Mouse (Mus musculus): ENCODE results near the gene Fbxo28. TPM values are rescaled to one million over a fixed set of nuclear protein-coding genes. Genes with fewer than 3 reads are reported as not detected.

Gene Fbxo28
- 7.3 and 10.4 TPM in 2 replicates for polyA plus RNA-seq (2012; rRNA removed)

DNA sequence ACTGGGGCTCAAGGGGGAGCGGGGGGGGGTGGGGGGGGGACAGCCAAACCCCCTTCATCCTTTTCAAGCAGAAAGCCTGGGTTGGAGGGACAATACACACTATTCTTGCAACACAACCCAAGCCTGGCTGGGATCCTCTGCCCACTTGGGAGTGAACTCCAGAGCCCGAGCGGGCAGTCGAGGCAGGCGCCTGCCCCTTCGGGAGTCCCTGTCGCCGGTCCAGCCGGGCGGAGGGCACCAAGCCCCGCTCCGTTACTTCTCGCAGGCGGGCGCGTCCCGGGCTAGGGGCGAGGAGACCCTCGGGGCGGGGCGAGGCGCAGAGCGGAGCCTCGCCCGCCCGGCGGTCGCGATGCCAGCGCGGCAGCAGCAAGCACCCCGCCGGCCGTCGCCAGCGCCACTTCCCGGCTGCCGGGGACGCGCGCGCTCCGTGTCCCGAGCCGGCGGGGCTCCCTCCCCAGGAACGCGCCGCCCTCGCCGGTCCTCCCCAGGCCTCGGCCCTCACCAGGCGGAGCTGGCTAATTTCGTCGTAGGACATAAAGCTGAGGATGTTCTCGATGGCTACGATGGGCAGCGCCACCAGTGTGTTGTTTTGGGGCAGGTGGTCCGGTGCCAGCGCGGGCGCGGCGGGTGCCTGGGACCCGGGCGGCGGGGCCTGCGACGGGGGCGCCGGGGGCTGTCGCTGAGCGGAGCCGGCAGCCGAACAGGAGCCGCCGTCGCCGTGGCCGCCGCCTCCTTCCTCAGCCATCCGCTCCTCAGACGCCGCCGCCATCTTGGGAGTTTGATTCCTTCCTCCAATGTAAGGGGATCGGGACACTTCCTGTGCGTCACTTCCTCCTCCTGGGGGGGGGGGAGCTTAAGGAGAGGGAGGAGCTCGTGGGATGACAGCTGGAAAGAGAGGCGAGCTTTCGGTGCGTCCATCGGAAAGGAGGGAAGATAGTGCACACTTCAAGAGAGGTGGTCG, at the start of gene Fbxo28:
Fbxo28 (minus strand) TSS at position 809 of the 961 bp plus-strand sequence.
- under 1% methylated on average over 92 of the region's 93 CpGs for WGBS
- H3K36me3 ChIP-seq (ENCODE audit: control insufficient read depth, insufficient read depth, low read length), result no peaks in the 10 kb centered on the region
- TF ChIP-seq CTCF (IDR thresholded peaks at IDR 0.05; ENCODE audit: extremely low read depth, insufficient read depth, insufficient read length, insufficient replicate concordance), result no peak
- TF ChIP-seq POLR2A (IDR thresholded peaks at IDR 0.05; ENCODE audit: low read depth, low read length), result peak; percentile 52; the same call in 1 of the 2 replicates
- H3K27ac ChIP-seq (ENCODE audit: insufficient read depth, low read length), result peak within 1 kb of the TSS; percentile 76
- H3K4me3 ChIP-seq (ENCODE audit: extremely low read depth, insufficient read depth, insufficient read length), result peak within 1 kb of the TSS; percentile 100
- peak; percentile 53 to 70 for DNase-seq (ENCODE audit: low read depth in 1 of 2, low spot score in 2 of 2)
- peaks cover 7% of the 10 kb centered on the region; the same call in 1 of the 2 replicates for H3K4me1 ChIP-seq (ENCODE audit: control insufficient read depth, insufficient read depth, insufficient read length)
- no peaks in the 10 kb centered on the region for H3K27me3 ChIP-seq (ENCODE audit: control insufficient read depth, insufficient read depth, low read length)

DNA sequence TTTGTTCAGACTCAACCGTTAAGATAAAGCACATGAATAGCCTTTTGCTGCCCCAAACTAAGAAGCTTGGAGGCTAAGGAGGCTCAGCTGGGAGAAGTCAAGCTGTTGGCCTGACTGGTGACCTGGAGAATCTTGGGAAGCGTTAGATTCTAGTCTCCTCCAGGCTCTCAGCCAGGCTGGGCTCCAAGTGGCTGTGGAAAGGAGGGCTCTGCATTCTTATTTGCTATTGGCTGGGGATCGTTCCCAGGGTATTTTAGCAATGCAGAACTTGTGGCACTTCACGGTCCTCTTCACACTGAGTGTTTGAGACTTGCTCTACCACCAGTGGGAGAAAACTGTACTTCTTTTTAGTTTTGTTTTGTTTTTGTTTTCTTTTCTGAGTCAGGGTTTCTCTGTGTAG, 47.3 kb upstream of the Fbxo28 start:
- H3K27ac ChIP-seq (ENCODE audit: insufficient read depth, low read length), result no peak overlapping the region
- WGBS, result 74% methylated on average over 4 of the region's 4 CpGs
- no peak for DNase-seq (ENCODE audit: low read depth in 1 of 2, low spot score in 2 of 2)

DNA sequence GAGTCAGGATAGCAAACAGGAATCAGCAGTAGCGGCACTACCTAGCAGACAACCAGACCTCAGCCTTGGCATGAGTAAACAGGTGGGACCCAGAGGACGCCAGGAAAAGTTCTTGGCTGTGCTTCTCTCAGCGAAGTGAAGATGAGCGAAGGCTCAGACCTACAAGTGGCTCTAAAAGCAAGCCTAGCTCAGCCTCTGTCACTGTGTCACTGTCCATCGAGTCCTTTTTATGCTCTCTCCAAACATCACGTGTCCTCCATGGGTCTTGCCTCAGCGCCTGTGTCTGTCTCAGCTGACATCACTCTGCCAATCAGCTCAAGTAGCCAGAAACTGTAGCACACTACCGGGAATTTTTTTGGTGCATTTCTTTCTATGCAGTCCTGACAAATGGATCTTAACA, 45.0 kb upstream of the Fbxo28 start:
- Histone ChIP-seq H3K27me3 (ENCODE audit: control insufficient read depth, insufficient read depth, low read length) (no peaks in the 10 kb centered on the region), H3K4me1 (ENCODE audit: control insufficient read depth, insufficient read depth, insufficient read length) (no peaks in the 10 kb centered on the region), H3K4me3 (ENCODE audit: extremely low read depth, insufficient read depth, insufficient read length) (no peak overlapping the region), H3K27ac (ENCODE audit: insufficient read depth, low read length) (no peak overlapping the region), H3K36me3 (ENCODE audit: control insufficient read depth, insufficient read depth, low read length) (no peaks in the 10 kb centered on the region)
- 88% methylated on average over 8 of the region's 8 CpGs for WGBS
- TF ChIP-seq POLR2A (IDR thresholded peaks at IDR 0.05; ENCODE audit: low read depth, low read length) (no peak), CTCF (IDR thresholded peaks at IDR 0.05; ENCODE audit: extremely low read depth, insufficient read depth, insufficient read length, insufficient replicate concordance) (no peak)
- DNase-seq (ENCODE audit: low read depth in 1 of 2, low spot score in 2 of 2), result no peak

More for the DNA sequence above, 47.3 kb upstream of the Fbxo28 start:
- no peaks in the 10 kb centered on the region for H3K4me1 ChIP-seq (ENCODE audit: control insufficient read depth, insufficient read depth, insufficient read length)
- H3K36me3 ChIP-seq (ENCODE audit: control insufficient read depth, insufficient read depth, low read length), result no peaks in the 10 kb centered on the region
- TF ChIP-seq CTCF (IDR thresholded peaks at IDR 0.05; ENCODE audit: extremely low read depth, insufficient read depth, insufficient read length, insufficient replicate concordance) (no peak), POLR2A (IDR thresholded peaks at IDR 0.05; ENCODE audit: low read depth, low read length) (no peak)
- no peaks in the 10 kb centered on the region for H3K27me3 ChIP-seq (ENCODE audit: control insufficient read depth, insufficient read depth, low read length)
- H3K4me3 ChIP-seq (ENCODE audit: extremely low read depth, insufficient read depth, insufficient read length), result no peak overlapping the region

DNA sequence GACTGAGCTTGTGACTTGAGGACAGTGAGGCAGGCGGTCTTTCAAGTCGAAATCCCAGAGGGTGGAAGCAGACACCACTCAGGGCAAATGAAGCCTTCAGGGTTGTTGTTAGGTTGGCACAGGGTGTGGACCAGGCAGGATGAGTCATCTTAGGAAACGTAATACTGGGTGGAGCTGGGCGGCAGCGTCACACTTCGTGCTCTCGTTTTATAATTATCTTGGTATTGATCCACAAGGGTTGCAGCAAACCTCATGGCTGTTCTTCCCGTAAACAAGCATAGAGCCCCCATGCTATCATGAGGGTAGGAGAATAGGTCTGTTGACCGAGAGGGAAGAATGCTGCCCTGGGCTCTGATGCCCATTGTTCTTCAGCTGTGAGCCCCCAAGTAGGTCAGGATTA, 41.7 kb upstream of the Fbxo28 start:
- 80% methylated on average over 9 of the region's 9 CpGs for WGBS
- TF ChIP-seq CTCF (IDR thresholded peaks at IDR 0.05; ENCODE audit: extremely low read depth, insufficient read depth, insufficient read length, insufficient replicate concordance) (no peak), POLR2A (IDR thresholded peaks at IDR 0.05; ENCODE audit: low read depth, low read length) (no peak)
- DNase-seq (ENCODE audit: low read depth in 1 of 2, low spot score in 2 of 2), result no peak

DNA sequence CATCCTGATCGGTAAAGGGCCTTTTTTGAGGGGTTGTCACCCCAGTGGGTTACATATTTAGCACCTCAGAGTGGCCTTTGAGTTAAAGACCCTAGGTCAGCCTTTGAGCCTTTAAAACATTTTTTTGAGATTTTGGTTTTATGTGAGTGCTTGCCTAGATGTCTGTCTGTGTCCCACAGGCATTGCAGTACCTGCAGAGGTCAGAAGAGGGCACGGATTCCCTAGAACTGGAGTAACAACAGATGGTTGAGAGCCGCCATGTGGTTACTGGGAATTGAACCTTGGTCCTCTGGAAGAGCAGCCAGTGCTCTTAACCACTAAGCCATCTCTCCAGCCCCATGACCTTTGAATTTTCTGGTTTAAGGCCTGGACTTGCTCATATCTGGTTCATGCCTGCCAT, 39.9 kb upstream of the Fbxo28 start:
- H3K27ac ChIP-seq (ENCODE audit: insufficient read depth, low read length), result no peak overlapping the region
- no peaks in the 10 kb centered on the region for H3K4me1 ChIP-seq (ENCODE audit: control insufficient read depth, insufficient read depth, insufficient read length)
- no peaks in the 10 kb centered on the region for H3K27me3 ChIP-seq (ENCODE audit: control insufficient read depth, insufficient read depth, low read length)
- no peak for DNase-seq (ENCODE audit: low read depth in 1 of 2, low spot score in 2 of 2)
- TF ChIP-seq POLR2A (IDR thresholded peaks at IDR 0.05; ENCODE audit: low read depth, low read length) (no peak), CTCF (IDR thresholded peaks at IDR 0.05; ENCODE audit: extremely low read depth, insufficient read depth, insufficient read length, insufficient replicate concordance) (no peak)
- H3K4me3 ChIP-seq (ENCODE audit: extremely low read depth, insufficient read depth, insufficient read length), result no peak overlapping the region
- WGBS, result 85% methylated on average over 3 of the region's 3 CpGs
- no peaks in the 10 kb centered on the region for H3K36me3 ChIP-seq (ENCODE audit: control insufficient read depth, insufficient read depth, low read length)

More for the DNA sequence above, 41.7 kb upstream of the Fbxo28 start:
- no peaks in the 10 kb centered on the region for H3K4me1 ChIP-seq (ENCODE audit: control insufficient read depth, insufficient read depth, insufficient read length)
- H3K27me3 ChIP-seq (ENCODE audit: control insufficient read depth, insufficient read depth, low read length), result no peaks in the 10 kb centered on the region
- no peak overlapping the region for H3K4me3 ChIP-seq (ENCODE audit: extremely low read depth, insufficient read depth, insufficient read length)
- no peaks in the 10 kb centered on the region for H3K36me3 ChIP-seq (ENCODE audit: control insufficient read depth, insufficient read depth, low read length)
- H3K27ac ChIP-seq (ENCODE audit: insufficient read depth, low read length), result no peak overlapping the region

DNA sequence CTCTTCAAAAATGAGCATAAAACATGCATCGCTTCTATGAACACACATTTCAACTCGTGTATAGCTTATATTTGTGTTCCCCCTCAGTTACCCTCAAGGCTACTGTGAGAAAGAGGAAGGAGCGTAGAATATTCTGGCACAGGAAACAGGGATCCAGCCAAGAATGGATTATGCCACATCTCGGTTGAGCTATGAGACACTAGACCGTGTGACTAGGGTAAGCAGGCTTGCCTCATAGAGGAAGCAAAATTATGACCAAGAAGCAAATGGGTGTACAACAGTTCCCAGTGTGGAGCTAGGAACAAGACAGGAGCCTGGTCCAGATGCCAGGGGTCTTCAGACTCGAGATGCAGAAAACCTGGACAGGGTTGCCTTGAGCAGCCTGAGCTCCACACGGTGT, 39.3 kb upstream of the Fbxo28 start:
- no peak for TF ChIP-seq CTCF (IDR thresholded peaks at IDR 0.05; ENCODE audit: extremely low read depth, insufficient read depth, insufficient read length, insufficient replicate concordance)
- H3K27me3 ChIP-seq (ENCODE audit: control insufficient read depth, insufficient read depth, low read length), result no peaks in the 10 kb centered on the region
- no peaks in the 10 kb centered on the region for H3K4me1 ChIP-seq (ENCODE audit: control insufficient read depth, insufficient read depth, insufficient read length)
- no peaks in the 10 kb centered on the region for H3K36me3 ChIP-seq (ENCODE audit: control insufficient read depth, insufficient read depth, low read length)
- WGBS, result 55% methylated on average over 7 of the region's 7 CpGs
- no peak overlapping the region for H3K4me3 ChIP-seq (ENCODE audit: extremely low read depth, insufficient read depth, insufficient read length)
- no peak overlapping the region for H3K27ac ChIP-seq (ENCODE audit: insufficient read depth, low read length)
- no peak for DNase-seq (ENCODE audit: low read depth in 1 of 2, low spot score in 2 of 2)

DNA sequence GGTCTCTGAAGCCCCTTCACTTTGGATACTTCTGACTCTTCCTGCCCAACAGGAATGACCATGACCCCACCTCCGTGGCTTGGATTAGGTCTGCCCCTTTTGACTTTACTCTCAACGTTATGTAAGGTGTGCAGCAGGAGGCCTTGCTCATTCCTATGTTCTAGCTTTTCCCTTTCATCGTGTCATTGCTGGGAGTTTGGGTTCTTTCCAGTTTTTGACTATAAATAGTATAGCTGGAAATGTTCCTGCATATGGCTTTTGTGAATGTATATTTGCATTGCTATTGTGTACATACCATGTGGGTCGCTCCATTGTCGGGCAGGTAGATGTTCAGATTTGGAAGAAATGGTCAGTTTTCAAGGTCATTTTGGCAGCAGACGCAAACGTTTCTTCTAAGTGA, 37.4 kb upstream of the Fbxo28 start:
- no peak overlapping the region for H3K4me3 ChIP-seq (ENCODE audit: extremely low read depth, insufficient read depth, insufficient read length)
- no peak for TF ChIP-seq POLR2A (IDR thresholded peaks at IDR 0.05; ENCODE audit: low read depth, low read length)
- TF ChIP-seq CTCF (IDR thresholded peaks at IDR 0.05; ENCODE audit: extremely low read depth, insufficient read depth, insufficient read length, insufficient replicate concordance), result no peak
- H3K4me1 ChIP-seq (ENCODE audit: control insufficient read depth, insufficient read depth, insufficient read length), result no peaks in the 10 kb centered on the region
- 88% methylated on average over 7 of the region's 7 CpGs for WGBS
- no peak overlapping the region for H3K27ac ChIP-seq (ENCODE audit: insufficient read depth, low read length)
- no peaks in the 10 kb centered on the region for H3K27me3 ChIP-seq (ENCODE audit: control insufficient read depth, insufficient read depth, low read length)
- no peak for DNase-seq (ENCODE audit: low read depth in 1 of 2, low spot score in 2 of 2)
- H3K36me3 ChIP-seq (ENCODE audit: control insufficient read depth, insufficient read depth, low read length), result no peaks in the 10 kb centered on the region
